Mouse (Mus musculus) hindbrain, embryonic 14.5 days (tissue): ENCODE measurements around the gene Slc16a9. TPM values are rescaled to one million over a fixed set of nuclear protein-coding genes. Genes with fewer than 3 reads are reported as not detected.

Source experiments
- ATAC-seq: fragments of 200-750 bp; cut with Nextera tagmentation; 2 replicates; pipeline ENCODE4 v1.8.0; 2017; ENCODE audit warnings: moderate number of reproducible peaks, mild to moderate bottlenecking, moderate TSS enrichment, moderate library complexity; ENCODE audit not compliant: low FRiP score
- DNase-seq: peaks from one replicate; pipeline ENCODE4 v3.0.0-alpha.2; 2015; ENCODE audit warnings: low spot score
- H3K27ac ChIP-seq: fragments of 300-500 bp; sonication (generic); 2 replicates; pipeline ENCODE4 v1.5.1; 2014; ENCODE audit warnings: mild to moderate bottlenecking, moderate library complexity
- H3K27me3 ChIP-seq: fragments of 300-500 bp; sonication (generic); 2 replicates; pipeline ENCODE4 v1.6.1; 2014; ENCODE audit warnings: mild to moderate bottlenecking, low read length, mixed read lengths; ENCODE audit not compliant: control insufficient read depth, insufficient read depth
- H3K36me3 ChIP-seq: fragments of 300-500 bp; sonication (generic); replicated peaks from 2 replicates; pipeline ENCODE4 v1.6.1; 2014; ENCODE audit not compliant: control insufficient read depth, insufficient read depth
- H3K4me1 ChIP-seq: fragments of 300-500 bp; sonication (generic); replicated peaks from 2 replicates; pipeline ENCODE4 v1.6.1; 2014; ENCODE audit warnings: antibody characterized with exemption, low read length, mixed read lengths; ENCODE audit not compliant: control insufficient read depth, insufficient read depth
- H3K4me2 ChIP-seq: fragments of 300-500 bp; sonication (generic); replicated peaks from 2 replicates; pipeline ENCODE4 v1.6.1; 2014; ENCODE audit warnings: mild to moderate bottlenecking, moderate library complexity
- H3K4me3 ChIP-seq: fragments of 300-500 bp; sonication (generic); replicated peaks from 2 replicates; pipeline ENCODE4 v1.5.1; 2014; ENCODE audit warnings: mild to moderate bottlenecking, low read length
- H3K9ac ChIP-seq: fragments of 300-500 bp; sonication (generic); 2 replicates; pipeline ENCODE4 v1.6.1; 2014
- H3K9me3 ChIP-seq: fragments of 300-500 bp; sonication (generic); 2 replicates; pipeline ENCODE4 v1.6.1; 2016; ENCODE audit warnings: low read length; ENCODE audit not compliant: control insufficient read depth
- WGBS: fragments of 180-500 bp; shearing (Covaris S2); extraction: QIAGEN DNeasy Blood & Tissue Kit; methylation state at CpG from one replicate; pipeline ENCODE4 v1.1.7; 2014; 5-methylcytosine and 5-hydroxymethylcytosine counted together
- polyA plus RNA-seq: library from polyadenylated mRNA; unstranded; fragments of >200 nt; fragmentation: Nextera tagmentation; extraction: Ambion mirVana; gene quantifications from 2 replicates; pipeline ENCODE4 v1.2.1, GENCODE M21; 2014

Slc16a9 gene
- polyA plus RNA-seq, 1 experiment from 2014 or later, result 2.6 TPM

GRCm38 (mm10) chr10:70242751-70243444, 2.0 kb upstream of the Slc16a9 start:
- Histone ChIP-seq H3K4me1 (peaks cover 7% of the 10 kb centered on the region), H3K27me3 (peaks cover 22% of the 10 kb centered on the region), H3K9ac (no peak overlapping the region), H3K4me3 (no peak overlapping the region), H3K9me3 (no peaks in the 10 kb centered on the region), H3K36me3 (no peaks in the 10 kb centered on the region), H3K4me2 (no peak overlapping the region), H3K27ac (no peak overlapping the region)
- 54% methylated on average over 8 of the region's 8 CpGs for whole genome bisulfite sequencing
- DNase-seq (no peak), ATAC-seq (no peak)

- ATAC-seq (peak; percentile 38; the same call in 1 of the 2 replicates), DNase-seq (no peak)
- Histone ChIP-seq H3K9me3 (no peaks in the 10 kb centered on the region), H3K4me3 (peak overlapping the region; percentile 67), H3K36me3 (no peaks in the 10 kb centered on the region), H3K4me1 (peaks cover 7% of the 10 kb centered on the region), H3K9ac (peak overlapping the region; percentile 74), H3K27me3 (peaks cover 22% of the 10 kb centered on the region), H3K27ac (no peak overlapping the region), H3K4me2 (peak overlapping the region; percentile 98)
- under 1% methylated on average over 16 of the region's 16 CpGs for WGBS
Measured at GRCm38 (mm10) chr10:70245559-70245945, 652 bp downstream of the Slc16a9 start.

GRCm38 (mm10) chr10:70246076-70246475, 1.2 kb downstream of the Slc16a9 start:
- H3K27ac ChIP-seq, result no peak overlapping the region
- no peak for ATAC-seq
- no peaks in the 10 kb centered on the region for H3K9me3 ChIP-seq
- peaks cover 22% of the 10 kb centered on the region for H3K27me3 ChIP-seq
- WGBS, result 32% methylated on average over 9 of the region's 9 CpGs
- peaks cover 7% of the 10 kb centered on the region for H3K4me1 ChIP-seq
- H3K36me3 ChIP-seq, result no peaks in the 10 kb centered on the region
- peak overlapping the region; percentile 98 for H3K4me2 ChIP-seq
- peak overlapping the region; percentile 67 for H3K4me3 ChIP-seq
- peak overlapping the region; percentile 74; the same call in 1 of the 2 replicates for H3K9ac ChIP-seq
- DNase-seq, result no peak

- Histone ChIP-seq H3K9me3 (no peaks in the 10 kb centered on the region), H3K9ac (no peak overlapping the region), H3K27ac (no peak overlapping the region), H3K4me1 (peaks cover 7% of the 10 kb centered on the region), H3K4me2 (no peak overlapping the region), H3K27me3 (peaks cover 8% of the 10 kb centered on the region; the same call in 1 of the 2 replicates), H3K4me3 (no peak overlapping the region), H3K36me3 (no peaks in the 10 kb centered on the region)
- ATAC-seq (no peak), DNase-seq (no peak)
- 86% methylated on average over 4 of the region's 4 CpGs for WGBS
Measured at GRCm38 (mm10) chr10:70250354-70250753, 5.5 kb downstream of the Slc16a9 start.

GRCm38 (mm10) chr10:70250766-70251165, 5.9 kb downstream of the Slc16a9 start:
- peaks cover 6% of the 10 kb centered on the region; the same call in 1 of the 2 replicates for H3K27me3 ChIP-seq
- WGBS, result 93% methylated on average over 6 of the region's 6 CpGs
- H3K36me3 ChIP-seq, result no peaks in the 10 kb centered on the region
- no peak overlapping the region for H3K4me3 ChIP-seq
- no peak for DNase-seq
- peaks cover 4% of the 10 kb centered on the region; the same call in 1 of the 2 replicates for H3K4me1 ChIP-seq
- no peak overlapping the region for H3K27ac ChIP-seq
- ATAC-seq, result no peak
- no peak overlapping the region for H3K9ac ChIP-seq
- H3K4me2 ChIP-seq, result no peak overlapping the region
- H3K9me3 ChIP-seq, result no peaks in the 10 kb centered on the region

GRCm38 (mm10) chr10:70254666-70255065, 9.8 kb downstream of the Slc16a9 start:
- Histone ChIP-seq H3K9me3 (no peaks in the 10 kb centered on the region), H3K4me3 (no peak overlapping the region), H3K27me3 (no peaks in the 10 kb centered on the region), H3K4me2 (no peak overlapping the region), H3K27ac (no peak overlapping the region), H3K4me1 (no peaks in the 10 kb centered on the region), H3K9ac (no peak overlapping the region), H3K36me3 (no peaks in the 10 kb centered on the region)
- no peak for DNase-seq
- 68% methylated on average over 4 of the region's 4 CpGs for WGBS
- ATAC-seq, result no peak

GRCm38 (mm10) chr10:70255601-70256210, 10.8 kb downstream of the Slc16a9 start:
- no peaks in the 10 kb centered on the region for H3K36me3 ChIP-seq
- 88% methylated on average over 15 of the region's 15 CpGs for WGBS
- no peak overlapping the region for H3K27ac ChIP-seq
- no peak overlapping the region for H3K4me2 ChIP-seq
- no peaks in the 10 kb centered on the region for H3K27me3 ChIP-seq
- DNase-seq (no peak), ATAC-seq (no peak)
- no peaks in the 10 kb centered on the region for H3K4me1 ChIP-seq
- no peak overlapping the region for H3K9ac ChIP-seq
- H3K9me3 ChIP-seq, result no peaks in the 10 kb centered on the region
- no peak overlapping the region for H3K4me3 ChIP-seq

GRCm38 (mm10) chr10:70257029-70257428, 12.1 kb downstream of the Slc16a9 start:
- no peaks in the 10 kb centered on the region for H3K36me3 ChIP-seq
- DNase-seq (no peak), ATAC-seq (no peak)
- no peak overlapping the region for H3K9ac ChIP-seq
- no peak overlapping the region for H3K4me2 ChIP-seq
- H3K4me3 ChIP-seq, result no peak overlapping the region
- H3K4me1 ChIP-seq, result no peaks in the 10 kb centered on the region
- no peaks in the 10 kb centered on the region for H3K9me3 ChIP-seq
- no peak overlapping the region for H3K27ac ChIP-seq
- WGBS, result 87% methylated on average over 4 of the region's 4 CpGs
- H3K27me3 ChIP-seq, result no peaks in the 10 kb centered on the region

- DNase-seq (no peak), ATAC-seq (no peak)
- no peak overlapping the region for H3K4me2 ChIP-seq
- H3K9ac ChIP-seq, result no peak overlapping the region
- 58% methylated on average over 4 of the region's 4 CpGs for WGBS
- H3K4me1 ChIP-seq, result no peaks in the 10 kb centered on the region
- no peaks in the 10 kb centered on the region for H3K9me3 ChIP-seq
- no peaks in the 10 kb centered on the region for H3K36me3 ChIP-seq
- no peak overlapping the region for H3K4me3 ChIP-seq
- no peak overlapping the region for H3K27ac ChIP-seq
- no peaks in the 10 kb centered on the region for H3K27me3 ChIP-seq
Measured at GRCm38 (mm10) chr10:70260904-70261303, 16.0 kb downstream of the Slc16a9 start.
